Mouse (Mus musculus) heart, postnatal 0 days (tissue): ENCODE data around the gene Pcsk5. TPM values are rescaled to one million over a fixed set of nuclear protein-coding genes. Genes with fewer than 3 reads are reported as not detected.

Source experiments
- ATAC-seq: fragments of 200-750 bp; cut with Nextera tagmentation; 2 replicates; pipeline ENCODE4 v1.8.0; 2017; ENCODE audit warnings: low read depth, moderate number of reproducible peaks, moderate library complexity; ENCODE audit not compliant: insufficient read depth
- DNase-seq: peaks from one replicate; pipeline ENCODE4 v3.0.0-alpha.2; 2016; ENCODE audit warnings: low spot score
- H3K27ac ChIP-seq: fragments of 300-500 bp; sonication (generic); 2 replicates; pipeline ENCODE4 v1.5.1; 2014; ENCODE audit warnings: low read depth, mild to moderate bottlenecking
- H3K27me3 ChIP-seq: fragments of 300-500 bp; sonication (generic); 2 replicates; pipeline ENCODE4 v1.6.1; 2014; ENCODE audit warnings: low read length, mixed read lengths; ENCODE audit not compliant: control insufficient read depth, insufficient read depth
- H3K36me3 ChIP-seq: fragments of 300-500 bp; sonication (generic); replicated peaks from 2 replicates; pipeline ENCODE4 v1.6.1; 2014; ENCODE audit warnings: low read length, mixed read lengths; ENCODE audit not compliant: control insufficient read depth, insufficient read depth
- H3K4me1 ChIP-seq: fragments of 300-500 bp; sonication (generic); 2 replicates; pipeline ENCODE4 v1.6.1; 2014; ENCODE audit warnings: antibody characterized with exemption; ENCODE audit not compliant: control insufficient read depth, insufficient read depth
- H3K4me2 ChIP-seq: fragments of 300-500 bp; sonication (generic); 2 replicates; pipeline ENCODE4 v1.6.1; 2014; ENCODE audit warnings: low read depth, mild to moderate bottlenecking, low read length, moderate library complexity
- H3K4me3 ChIP-seq: fragments of 300-500 bp; sonication (generic); 2 replicates; pipeline ENCODE4 v1.5.1; 2014; ENCODE audit warnings: low read depth, low read length
- H3K9ac ChIP-seq: fragments of 300-500 bp; sonication (generic); replicated peaks from 2 replicates; pipeline ENCODE4 v1.6.1; 2014; ENCODE audit warnings: low read depth, low read length, mixed read lengths
- H3K9me3 ChIP-seq: fragments of 300-500 bp; sonication (generic); replicated peaks from 2 replicates; pipeline ENCODE4 v1.6.1; 2016; ENCODE audit warnings: low read length; ENCODE audit not compliant: control insufficient read depth
- CTCF ChIP-seq: IDR thresholded peaks from 2 replicates; pipeline ENCODE4 v1.5.1; 2016; ENCODE audit warnings: antibody characterized with exemption, control low read depth, low read depth
- EP300 ChIP-seq: IDR thresholded peaks from 2 replicates; pipeline ENCODE4 v1.6.1; 2016; ENCODE audit warnings: antibody characterized with exemption, low read depth
- WGBS: fragments of 180-500 bp; shearing (Covaris S2); extraction: QIAGEN DNeasy Blood & Tissue Kit; methylation state at CpG from one replicate; pipeline ENCODE4 v1.1.7; 2014; 5-methylcytosine and 5-hydroxymethylcytosine counted together
- polyA plus RNA-seq: library from polyadenylated mRNA; unstranded; fragments of >200 nt; fragmentation: Nextera tagmentation; extraction: Ambion mirVana; gene quantifications from 2 replicates; pipeline ENCODE4 v1.2.1, GENCODE M21; 2015
- total RNA-seq: library from RNA; depleted of rRNA; stranded (reverse); fragments of >200 nt; gene quantifications from 2 replicates; pipeline ENCODE4 v1.2.3, GENCODE M21; 2014; ENCODE audit warnings: low replicate concordance

Gene Pcsk5
- total and polyA plus RNA-seq, 2 experiments from 2014 or later, result 4.8 to 7.9 TPM

- DNase-seq, result no peak
- ATAC-seq, result no peak
- no peaks in the 10 kb centered on the region for H3K4me1 ChIP-seq
- H3K9me3 ChIP-seq, result no peaks in the 10 kb centered on the region
- no peak overlapping the region for H3K9ac ChIP-seq
- no peak overlapping the region for H3K4me3 ChIP-seq
- no peaks in the 10 kb centered on the region for H3K27me3 ChIP-seq
- 81% methylated on average over 1 of the region's 1 CpGs for WGBS
- TF ChIP-seq CTCF, result no peak
- TF ChIP-seq EP300, result no peak
- H3K36me3 ChIP-seq, result no peaks in the 10 kb centered on the region
- no peak overlapping the region for H3K4me2 ChIP-seq
- H3K27ac ChIP-seq, result no peak overlapping the region
These were observed 36.6 kb downstream of the Pcsk5 start for GRCm38 (mm10) chr19:17800798-17801197.

DNA sequence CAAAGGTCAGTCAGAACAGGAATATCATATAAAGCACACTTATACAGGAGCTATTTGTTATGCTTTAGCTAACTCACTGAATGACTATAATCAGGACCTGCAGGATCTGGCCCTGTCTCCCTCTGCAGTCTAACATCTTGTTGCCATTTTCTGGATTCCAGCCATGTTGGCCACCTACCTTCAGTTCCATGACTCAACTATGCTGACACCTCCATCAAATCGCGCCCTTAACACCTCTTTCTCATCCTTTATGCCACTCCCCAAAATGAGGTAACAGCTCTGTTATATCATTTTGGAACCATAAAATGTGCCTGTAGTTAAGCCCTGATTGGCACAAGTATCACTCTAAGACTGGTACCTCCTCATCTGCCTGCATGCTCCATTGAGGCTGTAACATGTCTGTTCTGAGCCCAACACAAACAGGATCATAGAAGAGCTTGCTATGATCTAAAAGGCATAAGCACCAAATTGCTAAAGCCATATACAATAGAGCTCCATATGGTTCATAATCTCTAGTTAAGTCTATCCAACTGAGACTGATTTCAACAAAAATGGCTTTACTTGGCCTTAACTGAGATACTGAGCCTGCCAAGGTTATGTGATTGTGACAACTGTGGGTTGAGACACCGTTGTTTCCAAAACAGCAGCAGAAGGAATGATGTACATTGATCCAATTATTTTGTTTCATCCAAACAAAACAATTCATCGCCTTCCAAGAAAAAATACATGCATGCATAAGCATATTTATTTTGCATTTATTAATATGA, 37.8 kb downstream of the Pcsk5 start:
- 86% methylated on average over 4 of the region's 4 CpGs for WGBS
- H3K9me3 ChIP-seq, result no peaks in the 10 kb centered on the region
- ATAC-seq, result no peak

GRCm38 (mm10) chr19:17793457-17793856, 44.0 kb downstream of the Pcsk5 start:
- no peaks in the 10 kb centered on the region for H3K27me3 ChIP-seq
- H3K27ac ChIP-seq, result no peak overlapping the region
- 90% methylated on average over 4 of the region's 4 CpGs for WGBS
- no peaks in the 10 kb centered on the region for H3K9me3 ChIP-seq
- H3K9ac ChIP-seq, result no peak overlapping the region
- no peak overlapping the region for H3K4me3 ChIP-seq
- ATAC-seq, result no peak
- H3K4me2 ChIP-seq, result no peak overlapping the region
- no peaks in the 10 kb centered on the region for H3K36me3 ChIP-seq
- H3K4me1 ChIP-seq, result peaks cover 6% of the 10 kb centered on the region; the same call in 1 of the 2 replicates
- TF ChIP-seq EP300, result no peak
- no peak for DNase-seq

More for the DNA sequence above, 37.8 kb downstream of the Pcsk5 start:
- Histone ChIP-seq H3K36me3 (no peaks in the 10 kb centered on the region), H3K4me2 (no peak overlapping the region), H3K4me3 (no peak overlapping the region), H3K9ac (no peak overlapping the region), H3K27ac (no peak overlapping the region), H3K4me1 (no peaks in the 10 kb centered on the region), H3K27me3 (no peaks in the 10 kb centered on the region)
- no peak for DNase-seq
- TF ChIP-seq CTCF (no peak), EP300 (no peak)

GRCm38 (mm10) chr19:17791485-17792052, 45.9 kb downstream of the Pcsk5 start:
- H3K27ac ChIP-seq, result no peak overlapping the region
- no peaks in the 10 kb centered on the region for H3K36me3 ChIP-seq
- H3K27me3 ChIP-seq, result no peaks in the 10 kb centered on the region
- H3K4me3 ChIP-seq, result no peak overlapping the region
- no peak overlapping the region for H3K9ac ChIP-seq
- H3K4me2 ChIP-seq, result no peak overlapping the region
- no peak for TF ChIP-seq EP300
- no peak for TF ChIP-seq CTCF
- 91% methylated on average over 5 of the region's 5 CpGs for WGBS
- peaks cover 6% of the 10 kb centered on the region; the same call in 1 of the 2 replicates for H3K4me1 ChIP-seq
- H3K9me3 ChIP-seq, result no peaks in the 10 kb centered on the region
- no peak for DNase-seq
- ATAC-seq, result no peak

DNA sequence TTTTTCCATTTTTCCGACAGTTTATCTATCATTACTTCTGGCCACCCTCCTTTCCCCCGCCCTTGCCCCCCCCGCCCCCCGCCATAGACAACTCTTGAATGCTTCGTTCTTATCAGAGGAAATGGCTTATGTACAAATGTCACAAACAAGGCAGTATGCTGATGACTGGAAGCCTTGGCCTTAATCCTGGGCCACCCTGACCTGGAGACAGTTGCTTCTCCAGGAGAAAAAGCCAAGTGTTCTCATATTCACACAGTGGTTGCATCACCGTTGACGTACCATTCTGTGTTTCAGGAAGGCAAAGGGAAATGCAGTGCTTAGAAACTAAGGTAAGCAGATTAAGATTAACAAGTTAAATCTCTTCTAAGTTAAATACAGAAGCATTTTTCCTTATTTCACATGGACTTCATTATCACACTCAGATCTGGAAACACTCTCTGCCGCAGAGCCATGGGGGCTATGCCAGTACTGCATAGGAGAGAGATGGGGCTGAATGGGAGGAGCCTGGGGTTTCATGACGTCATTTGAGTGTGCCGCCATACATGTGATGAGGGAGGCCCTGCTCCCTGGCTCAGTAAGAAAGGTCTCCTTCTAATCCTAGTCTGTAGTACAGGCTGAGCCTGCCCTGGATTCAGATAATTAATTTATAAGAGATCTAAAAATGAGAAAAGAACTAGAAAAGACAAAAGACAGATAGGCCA, 48.7 kb downstream of the Pcsk5 start:
- Histone ChIP-seq H3K4me2 (no peak overlapping the region), H3K27me3 (no peaks in the 10 kb centered on the region), H3K4me3 (no peak overlapping the region), H3K36me3 (no peaks in the 10 kb centered on the region), H3K27ac (no peak overlapping the region), H3K9ac (no peak overlapping the region), H3K9me3 (no peaks in the 10 kb centered on the region), H3K4me1 (peaks cover 6% of the 10 kb centered on the region; the same call in 1 of the 2 replicates)
- ATAC-seq (no peak), DNase-seq (no peak)
- TF ChIP-seq EP300 (no peak), CTCF (no peak)
- whole genome bisulfite sequencing, result 48% methylated on average over 10 of the region's 10 CpGs
